Mouse (Mus musculus) adrenal gland, postnatal 14 days (tissue): ENCODE data around the gene Prc1. TPM values are rescaled to one million over a fixed set of nuclear protein-coding genes. Genes with fewer than 3 reads are reported as not detected.
"Not testable (repeated sequence)": the region's sequence is repeated elsewhere in the genome, so short reads cannot be mapped to it uniquely, and the experiment has no call there.

Source experiments
- DNase-seq: peaks from one replicate; pipeline ENCODE4 v3.0.0; 2021; ENCODE audit warnings: mixed read lengths
- total RNA-seq: library from RNA; stranded (reverse); gene quantifications from 2 replicates; pipeline ENCODE4 v1.2.3, GENCODE M21; 2021

Gene Prc1
- total RNA-seq, 1 experiment from 2014 or later, result 31.8 TPM

GRCm38 (mm10) chr7:80284391-80284790 is 9.9 kb upstream of the Prc1 start:
- DNase-seq, result no peak

GRCm38 (mm10) chr7:80285725-80286124 is 8.5 kb upstream of the Prc1 start:
- DNase-seq, result no peak

- no peak for DNase-seq
These were observed 6.5 kb upstream of the Prc1 start for GRCm38 (mm10) chr7:80287736-80288135.

GRCm38 (mm10) chr7:80294764-80295648 is 756 bp downstream of the Prc1 start:
- DNase-seq, result no peak

GRCm38 (mm10) chr7:80296462-80296861 is 2.2 kb downstream of the Prc1 start:
- no peak for DNase-seq

GRCm38 (mm10) chr7:80297041-80297440 is 2.8 kb downstream of the Prc1 start:
- no peak for DNase-seq

- no peak for DNase-seq
These were observed 4.5 kb downstream of the Prc1 start for GRCm38 (mm10) chr7:80298754-80299153.

GRCm38 (mm10) chr7:80299568-80299967 is 5.3 kb downstream of the Prc1 start:
- no peak for DNase-seq

- no peak for DNase-seq
These were observed 7.3 kb downstream of the Prc1 start for GRCm38 (mm10) chr7:80301522-80301921.

GRCm38 (mm10) chr7:80307766-80308165 is 13.5 kb downstream of the Prc1 start:
- no peak for DNase-seq

GRCm38 (mm10) chr7:80310771-80311170 is 16.5 kb downstream of the Prc1 start:
- no peak for DNase-seq

GRCm38 (mm10) chr7:80315733-80316132 is 21.5 kb downstream of the Prc1 start:
- DNase-seq, result no peak

- DNase-seq, result no peak
These were observed 23.3 kb downstream of the Prc1 start for GRCm38 (mm10) chr7:80317439-80318115.

GRCm38 (mm10) chr7:80318670-80319069 is 24.4 kb downstream of the Prc1 start:
- no peak for DNase-seq

GRCm38 (mm10) chr7:80319846-80320496 is 25.7 kb downstream of the Prc1 start:
- DNase-seq, result no peak

GRCm38 (mm10) chr7:80323336-80323735 is 29.1 kb downstream of the Prc1 start:
- no peak for DNase-seq

- DNase-seq, result peak; percentile 97
These were observed 30.0 kb downstream of the Prc1 start, which contains the start of gene Rccd1 for GRCm38 (mm10) chr7:80324043-80324815. TSS of gene Rccd1 (minus strand) at chr7:80324454.

- DNase-seq, result not testable (repeated sequence)
These were observed 30.5 kb downstream of the Prc1 start for GRCm38 (mm10) chr7:80324816-80325119.

GRCm38 (mm10) chr7:80325292-80325868 is 31.1 kb downstream of the Prc1 start:
- DNase-seq, result no peak

GRCm38 (mm10) chr7:80326076-80326475 is 31.8 kb downstream of the Prc1 start:
- DNase-seq, result no peak

GRCm38 (mm10) chr7:80330278-80330677 is 36.0 kb downstream of the Prc1 start:
- no peak for DNase-seq

- DNase-seq, result peak; percentile 70
These were observed 37.2 kb downstream of the Prc1 start for GRCm38 (mm10) chr7:80331433-80331832.
